Mouse (Mus musculus) embryonic facial prominence, embryonic 15.5 days (tissue): ENCODE measurements around the gene Zscan18. TPM values are rescaled to one million over a fixed set of nuclear protein-coding genes. Genes with fewer than 3 reads are reported as not detected.

Experiments
- polyA plus RNA-seq: library from polyadenylated mRNA; unstranded; fragments of >200 nt; fragmentation: Nextera tagmentation; extraction: Ambion mirVana; gene quantifications from 2 replicates; pipeline ENCODE4 v1.2.1, GENCODE M21; 2015

Gene Zscan18
- polyA plus RNA-seq, 1 experiment from 2014 or later, result 10.4 TPM

Other genes starting within 250 kb of the Zscan18 start
- gene Vmn2r53, start 194.8 kb downstream of the Zscan18 start, polyA plus RNA-seq, result 0.03 TPM in 1 of 2 replicates, not detected in the other
- not detected in 2 replicates for gene Vmn2r54, start 163.3 kb downstream of the Zscan18 start, polyA plus RNA-seq
- not detected in 2 replicates for gene Vmn2r55, start 118.6 kb downstream of the Zscan18 start, polyA plus RNA-seq
- not detected in 2 replicates for gene Vmn2r56, start 68.6 kb downstream of the Zscan18 start, polyA plus RNA-seq
- gene Zfp329, start 15.2 kb upstream of the Zscan18 start, polyA plus RNA-seq, result 14.7 and 15.5 TPM in 2 replicates
- 36.6 and 39.7 TPM in 2 replicates for gene Zfp110, start 31.1 kb upstream of the Zscan18 start, polyA plus RNA-seq
- 5.0 and 5.1 TPM in 2 replicates for gene Zfp128, start 77.5 kb upstream of the Zscan18 start, polyA plus RNA-seq
- 17.5 and 17.7 TPM in 2 replicates for gene Zscan22, start 94.2 kb upstream of the Zscan18 start, polyA plus RNA-seq
- 1,070 and 1,140 TPM in 2 replicates for gene Rps5, start 118.7 kb upstream of the Zscan18 start, polyA plus RNA-seq
- 2.6 and 2.8 TPM in 2 replicates for gene Rnf225, start 123.8 kb upstream of the Zscan18 start, polyA plus RNA-seq
- 12.9 and 14.0 TPM in 2 replicates for gene Zfp324, start 162.2 kb upstream of the Zscan18 start, polyA plus RNA-seq
- 8.6 and 10.7 TPM in 2 replicates for gene Zfp446, start 174.2 kb upstream of the Zscan18 start, polyA plus RNA-seq
- 0.20 TPM in 1 of 2 replicates, not detected in the other for gene Slc27a5, start 194.6 kb upstream of the Zscan18 start, polyA plus RNA-seq
- gene Trim28, start 195.5 kb upstream of the Zscan18 start, polyA plus RNA-seq, result 279 and 290 TPM in 2 replicates
- gene Zbtb45, start 206.4 kb upstream of the Zscan18 start, polyA plus RNA-seq, result 26.0 and 29.4 TPM in 2 replicates
- 179 and 184 TPM in 2 replicates for gene Chmp2a, start 231.2 kb upstream of the Zscan18 start, polyA plus RNA-seq
- gene Ube2m, start 234.6 kb upstream of the Zscan18 start, polyA plus RNA-seq, result 126 and 127 TPM in 2 replicates